Mouse (Mus musculus): ENCODE results near the gene Kat6b. TPM values are rescaled to one million over a fixed set of nuclear protein-coding genes. Genes with fewer than 3 reads are reported as not detected.

Gene Kat6b
- polyA plus RNA-seq, 1 experiment from 2014 or later = 22.0 TPM

DNA sequence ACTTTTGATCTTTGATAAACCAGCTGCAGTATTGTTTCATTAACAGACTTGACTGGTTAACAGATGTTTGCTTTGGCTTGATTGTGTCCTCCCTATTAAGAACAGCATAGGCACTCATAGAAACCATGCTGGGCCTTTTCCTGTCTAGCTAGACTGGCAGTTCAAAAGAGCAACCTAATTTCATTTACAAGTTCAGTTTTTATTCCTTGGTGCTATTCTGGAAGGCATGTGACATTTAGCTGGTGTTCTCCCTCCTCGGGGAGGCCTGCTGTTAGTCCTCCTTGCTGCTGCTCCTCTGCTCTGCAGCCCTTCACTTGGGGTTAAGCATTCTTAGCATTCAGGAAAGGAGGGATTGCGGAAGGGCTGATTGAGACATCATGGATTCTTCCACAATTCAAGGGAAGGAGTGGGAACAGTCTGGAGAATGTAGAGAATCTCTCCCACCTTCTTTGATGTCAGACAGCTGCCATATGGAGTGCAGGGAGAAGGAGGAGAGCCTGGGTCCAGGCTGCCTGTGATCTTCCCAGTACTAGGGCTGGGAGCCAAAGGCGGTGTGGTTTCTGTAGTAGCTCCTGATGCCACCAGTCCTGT lies 42.7 kb downstream of the Kat6b start:
- peak overlapping the region; percentile 64 for H3K27ac ChIP-seq (ENCODE audit: low read depth, low read length)
- no peaks in the 10 kb centered on the region for H3K36me3 ChIP-seq (ENCODE audit: control insufficient read depth, insufficient read depth, low read length)
- H3K4me3 ChIP-seq (ENCODE audit: low read length) = no peak overlapping the region
- 31% methylated on average over 3 of the region's 3 CpGs for WGBS
- H3K9ac ChIP-seq (ENCODE audit: low read depth, low read length) = no peak overlapping the region
- H3K9me3 ChIP-seq (ENCODE audit: control insufficient read depth, low read length) = no peaks in the 10 kb centered on the region
- peaks cover 19% of the 10 kb centered on the region for H3K4me1 ChIP-seq (ENCODE audit: control insufficient read depth, insufficient read depth, low read length)
- H3K4me2 ChIP-seq (replicated peaks; ENCODE audit: low read depth, low read length) = no peak overlapping the region
- no peaks in the 10 kb centered on the region for H3K27me3 ChIP-seq (ENCODE audit: control insufficient read depth, insufficient read depth, low read length)
- ATAC-seq (ENCODE audit: low FRiP score, low TSS enrichment) = peak; percentile 35; the same call in 1 of the 2 replicates

- 86% methylated on average over 4 of the region's 4 CpGs for WGBS
- Histone ChIP-seq H3K9ac (ENCODE audit: low read depth, low read length) (no peak overlapping the region), H3K9me3 (ENCODE audit: control insufficient read depth, low read length) (no peaks in the 10 kb centered on the region), H3K27ac (ENCODE audit: low read depth, low read length) (no peak overlapping the region), H3K4me2 (replicated peaks; ENCODE audit: low read depth, low read length) (no peak overlapping the region), H3K4me3 (ENCODE audit: low read length) (no peak overlapping the region), H3K4me1 (ENCODE audit: control insufficient read depth, insufficient read depth, low read length) (peaks cover 19% of the 10 kb centered on the region), H3K36me3 (ENCODE audit: control insufficient read depth, insufficient read depth, low read length) (no peaks in the 10 kb centered on the region), H3K27me3 (ENCODE audit: control insufficient read depth, insufficient read depth, low read length) (no peaks in the 10 kb centered on the region)
- ATAC-seq (ENCODE audit: low FRiP score, low TSS enrichment) = no peak
These were observed 44.4 kb downstream of the Kat6b start for GRCm38 (mm10) chr14:21525674-21526073.

DNA sequence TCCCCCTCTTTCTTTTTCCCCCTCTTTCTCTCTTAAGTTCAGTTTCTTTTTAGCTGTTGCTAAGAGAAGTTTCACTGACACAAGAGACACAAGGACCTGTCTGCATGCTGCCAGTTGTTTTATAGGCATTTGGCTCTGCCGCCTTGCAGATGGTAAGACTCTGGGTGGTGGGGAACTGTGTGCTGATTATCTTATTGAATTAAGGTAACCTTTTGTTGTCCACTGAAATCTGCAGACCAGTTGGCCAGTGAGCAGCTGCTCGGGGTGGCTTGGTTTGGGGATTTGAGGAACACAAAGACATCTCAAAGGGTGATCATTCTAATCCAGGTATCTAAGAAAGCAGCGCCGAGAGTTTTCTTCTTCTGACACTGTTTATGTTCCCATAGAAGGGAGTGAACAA lies 52.3 kb downstream of the Kat6b start:
- Histone ChIP-seq H3K4me3 (ENCODE audit: low read length) (no peak overlapping the region), H3K36me3 (ENCODE audit: control insufficient read depth, insufficient read depth, low read length) (0 out of 2 replicates have a peak, but pooled peaks cover 4% of the 10 kb centered on the region), H3K4me1 (ENCODE audit: control insufficient read depth, insufficient read depth, low read length) (0 out of 2 replicates have a peak, but pooled peaks cover 4% of the 10 kb centered on the region), H3K9me3 (ENCODE audit: control insufficient read depth, low read length) (no peaks in the 10 kb centered on the region), H3K27me3 (ENCODE audit: control insufficient read depth, insufficient read depth, low read length) (no peaks in the 10 kb centered on the region), H3K27ac (ENCODE audit: low read depth, low read length) (no peak overlapping the region), H3K4me2 (replicated peaks; ENCODE audit: low read depth, low read length) (no peak overlapping the region), H3K9ac (ENCODE audit: low read depth, low read length) (no peak overlapping the region)
- WGBS = 58% methylated on average over 4 of the region's 4 CpGs
- no peak for ATAC-seq (ENCODE audit: low FRiP score, low TSS enrichment)

DNA sequence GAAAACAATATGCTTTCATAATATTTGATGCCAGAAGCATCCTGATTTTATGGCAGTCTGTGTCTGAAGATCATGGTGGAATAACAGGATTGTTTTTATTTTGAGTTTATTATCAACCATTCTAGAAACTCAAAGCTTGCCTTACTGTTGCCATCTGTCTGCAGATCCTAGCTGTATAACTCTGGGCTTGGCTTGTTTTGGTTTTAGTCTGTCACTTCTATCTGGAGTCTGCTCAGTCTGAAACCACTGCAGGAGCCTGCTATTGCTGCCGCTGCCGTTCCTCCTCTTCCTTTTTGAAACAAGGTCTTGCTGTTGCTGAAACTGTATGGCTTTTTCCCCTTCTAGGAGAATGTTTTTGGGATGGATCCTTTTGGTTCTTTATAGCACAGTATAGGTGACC lies 52.8 kb downstream of the Kat6b start:
- no peak overlapping the region for H3K27ac ChIP-seq (ENCODE audit: low read depth, low read length)
- no peaks in the 10 kb centered on the region for H3K27me3 ChIP-seq (ENCODE audit: control insufficient read depth, insufficient read depth, low read length)
- no peak for ATAC-seq (ENCODE audit: low FRiP score, low TSS enrichment)
- 0 out of 2 replicates have a peak, but pooled peaks cover 4% of the 10 kb centered on the region for H3K36me3 ChIP-seq (ENCODE audit: control insufficient read depth, insufficient read depth, low read length)
- H3K4me2 ChIP-seq (replicated peaks; ENCODE audit: low read depth, low read length) = no peak overlapping the region
- H3K9ac ChIP-seq (ENCODE audit: low read depth, low read length) = no peak overlapping the region
- 56% methylated on average over 2 of the region's 2 CpGs for WGBS
- H3K4me3 ChIP-seq (ENCODE audit: low read length) = no peak overlapping the region
- H3K9me3 ChIP-seq (ENCODE audit: control insufficient read depth, low read length) = no peaks in the 10 kb centered on the region
- 0 out of 2 replicates have a peak, but pooled peaks cover 4% of the 10 kb centered on the region for H3K4me1 ChIP-seq (ENCODE audit: control insufficient read depth, insufficient read depth, low read length)

GRCm38 (mm10) chr14:21534542-21535272 lies 53.5 kb downstream of the Kat6b start:
- H3K27ac ChIP-seq (ENCODE audit: low read depth, low read length) = no peak overlapping the region
- no peaks in the 10 kb centered on the region for H3K9me3 ChIP-seq (ENCODE audit: control insufficient read depth, low read length)
- no peak overlapping the region for H3K9ac ChIP-seq (ENCODE audit: low read depth, low read length)
- H3K4me3 ChIP-seq (ENCODE audit: low read length) = no peak overlapping the region
- H3K36me3 ChIP-seq (ENCODE audit: control insufficient read depth, insufficient read depth, low read length) = 0 out of 2 replicates have a peak, but pooled peaks cover 4% of the 10 kb centered on the region
- ATAC-seq (ENCODE audit: low FRiP score, low TSS enrichment) = no peak
- H3K27me3 ChIP-seq (ENCODE audit: control insufficient read depth, insufficient read depth, low read length) = no peaks in the 10 kb centered on the region
- H3K4me1 ChIP-seq (ENCODE audit: control insufficient read depth, insufficient read depth, low read length) = 0 out of 2 replicates have a peak, but pooled peaks cover 4% of the 10 kb centered on the region
- H3K4me2 ChIP-seq (replicated peaks; ENCODE audit: low read depth, low read length) = no peak overlapping the region
- 85% methylated on average over 11 of the region's 11 CpGs for whole genome bisulfite sequencing

DNA sequence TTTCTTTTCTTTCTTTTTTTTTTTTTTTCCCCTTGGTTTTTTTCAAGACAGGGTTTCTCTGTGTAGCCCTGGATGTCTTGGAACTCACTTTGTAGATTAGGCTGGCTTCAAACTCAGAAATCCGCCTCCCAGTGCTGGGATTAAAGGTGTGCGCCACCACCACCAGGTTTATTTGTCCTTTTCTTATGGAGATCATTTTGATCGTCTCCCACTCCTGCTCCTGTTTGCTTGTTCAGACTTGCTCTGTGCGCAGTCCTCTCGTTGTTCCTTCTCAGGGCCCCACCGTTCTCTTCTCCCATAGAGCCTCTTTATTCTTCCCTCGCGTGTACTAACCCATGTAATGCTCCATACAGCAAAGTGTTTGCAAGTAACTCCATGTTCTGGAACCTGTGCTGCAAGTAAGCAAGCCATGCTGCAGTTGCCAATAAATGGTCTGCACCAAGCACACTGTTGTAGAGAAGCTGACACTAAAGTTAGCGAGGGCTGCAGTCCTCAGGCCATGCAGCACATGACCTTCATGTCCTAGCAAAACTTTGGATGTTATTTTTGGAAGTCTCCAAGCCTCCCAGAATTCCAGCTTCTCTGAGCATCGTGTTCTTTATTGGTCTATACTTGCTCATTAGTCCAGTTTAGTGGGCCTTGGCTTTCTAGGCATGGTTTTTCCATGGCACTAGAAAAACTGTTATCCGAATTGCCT lies 55.4 kb downstream of the Kat6b start:
- Histone ChIP-seq H3K9ac (ENCODE audit: low read depth, low read length) (no peak overlapping the region), H3K4me2 (replicated peaks; ENCODE audit: low read depth, low read length) (no peak overlapping the region), H3K27ac (ENCODE audit: low read depth, low read length) (no peak overlapping the region), H3K9me3 (ENCODE audit: control insufficient read depth, low read length) (no peaks in the 10 kb centered on the region), H3K4me3 (ENCODE audit: low read length) (no peak overlapping the region), H3K36me3 (ENCODE audit: control insufficient read depth, insufficient read depth, low read length) (0 out of 2 replicates have a peak, but pooled peaks cover 4% of the 10 kb centered on the region), H3K4me1 (ENCODE audit: control insufficient read depth, insufficient read depth, low read length) (peaks cover 8% of the 10 kb centered on the region; the same call in 1 of the 2 replicates), H3K27me3 (ENCODE audit: control insufficient read depth, insufficient read depth, low read length) (no peaks in the 10 kb centered on the region)
- WGBS = 80% methylated on average over 11 of the region's 11 CpGs
- no peak for ATAC-seq (ENCODE audit: low FRiP score, low TSS enrichment)

GRCm38 (mm10) chr14:21537838-21538237 lies 56.6 kb downstream of the Kat6b start:
- Histone ChIP-seq H3K9me3 (ENCODE audit: control insufficient read depth, low read length) (0 out of 2 replicates have a peak, but pooled peaks cover 3% of the 10 kb centered on the region), H3K4me2 (replicated peaks; ENCODE audit: low read depth, low read length) (no peak overlapping the region), H3K4me1 (ENCODE audit: control insufficient read depth, insufficient read depth, low read length) (peaks cover 8% of the 10 kb centered on the region; the same call in 1 of the 2 replicates), H3K4me3 (ENCODE audit: low read length) (no peak overlapping the region), H3K9ac (ENCODE audit: low read depth, low read length) (no peak overlapping the region), H3K27ac (ENCODE audit: low read depth, low read length) (no peak overlapping the region), H3K27me3 (ENCODE audit: control insufficient read depth, insufficient read depth, low read length) (no peaks in the 10 kb centered on the region), H3K36me3 (ENCODE audit: control insufficient read depth, insufficient read depth, low read length) (0 out of 2 replicates have a peak, but pooled peaks cover 4% of the 10 kb centered on the region)
- ATAC-seq (ENCODE audit: low FRiP score, low TSS enrichment) = no peak
- WGBS = 88% methylated on average over 3 of the region's 3 CpGs

DNA sequence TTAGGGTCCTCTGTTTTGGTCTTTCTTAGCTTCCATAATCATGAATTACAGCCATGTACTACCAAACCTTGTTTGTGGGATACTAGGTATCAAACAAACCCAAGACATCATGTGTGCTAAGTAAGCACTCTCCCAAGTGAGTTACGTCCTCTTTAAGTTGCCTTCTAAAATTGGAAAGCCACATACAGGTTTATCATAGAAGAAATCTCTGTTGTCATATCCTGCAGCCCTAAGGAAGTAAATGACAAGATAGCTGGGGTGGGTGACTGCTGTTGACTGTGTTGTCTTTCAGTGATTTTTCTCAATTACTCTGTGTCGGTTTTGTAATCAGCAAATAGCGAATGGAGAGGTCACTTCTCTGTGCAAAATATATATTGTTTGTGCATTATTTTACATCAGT lies 58.5 kb downstream of the Kat6b start:
- peaks cover 8% of the 10 kb centered on the region; the same call in 1 of the 2 replicates for H3K4me1 ChIP-seq (ENCODE audit: control insufficient read depth, insufficient read depth, low read length)
- H3K9me3 ChIP-seq (ENCODE audit: control insufficient read depth, low read length) = 0 out of 2 replicates have a peak, but pooled peaks cover 3% of the 10 kb centered on the region
- no peak overlapping the region for H3K4me3 ChIP-seq (ENCODE audit: low read length)
- H3K4me2 ChIP-seq (replicated peaks; ENCODE audit: low read depth, low read length) = no peak overlapping the region
- WGBS = 89% methylated on average over 3 of the region's 3 CpGs
- 0 out of 2 replicates have a peak, but pooled peaks cover 1% of the 10 kb centered on the region for H3K36me3 ChIP-seq (ENCODE audit: control insufficient read depth, insufficient read depth, low read length)
- no peak for ATAC-seq (ENCODE audit: low FRiP score, low TSS enrichment)
- H3K27ac ChIP-seq (ENCODE audit: low read depth, low read length) = no peak overlapping the region
- H3K27me3 ChIP-seq (ENCODE audit: control insufficient read depth, insufficient read depth, low read length) = no peaks in the 10 kb centered on the region
- no peak overlapping the region for H3K9ac ChIP-seq (ENCODE audit: low read depth, low read length)

Measured in kidney, embryonic 14.5 days (tissue).